Comparison of ENCODE assay signal across 29 mouse cellular contexts in the genomic region with DNA sequence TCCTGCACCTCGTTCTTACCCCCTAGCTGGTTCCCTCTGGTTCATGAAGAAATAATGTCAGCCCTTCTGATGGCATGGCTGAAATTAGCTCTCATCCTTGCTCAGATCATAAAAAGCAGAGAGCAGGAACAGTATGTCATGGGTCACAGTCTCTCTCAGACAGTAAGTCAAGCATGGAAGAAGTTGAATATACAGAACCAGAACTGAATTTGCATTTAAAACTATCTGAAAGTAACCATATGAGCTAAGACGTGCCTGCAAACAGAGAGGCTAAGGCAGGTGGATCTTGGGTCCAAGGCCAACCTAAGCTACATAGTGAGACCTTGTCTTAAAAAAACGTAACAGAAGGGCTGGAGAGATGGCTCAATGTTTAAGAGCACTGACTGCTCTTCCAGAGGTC. TPM values are rescaled to one million over a fixed set of nuclear protein-coding genes. Genes with fewer than 3 reads are reported as not detected.
DNase-seq lines count a peak whose midpoint lies in the region; ATAC-seq and TF ChIP-seq lines count a peak whose summit lies in the region.
"Had no signal": no experiment of that assay in that cellular context is flagged by ENCODE, and none has a peak within 500 bp of the region (broad histone marks: within the 10 kb centered on the region; RNA-seq: fewer than 3 reads in every experiment).

No protein-coding gene starts in this region.

- H3K36me3 ChIP-seq in hindbrain, embryonic 11.5 days (ENCODE audit: control insufficient read depth, insufficient read depth, low read length), result no peaks in the 10 kb centered on the region
- no peaks in the 10 kb centered on the region for H3K36me3 ChIP-seq in hindbrain, postnatal 0 days (ENCODE audit: insufficient read depth, low read length)
- no peaks in the 10 kb centered on the region for H3K36me3 ChIP-seq in neural tube, embryonic 11.5 days (ENCODE audit: control insufficient read depth, insufficient read depth, low read length)
- 0 out of 2 replicates have a peak, but pooled peaks cover 5% of the 10 kb centered on the region for H3K36me3 ChIP-seq in neural tube, embryonic 15.5 days
- H3K36me3 ChIP-seq in hindbrain, embryonic 13.5 days, result peaks cover 5% of the 10 kb centered on the region; the same call in 1 of the 2 replicates
- H3K36me3 ChIP-seq in neural tube, embryonic 13.5 days, result peaks cover 12% of the 10 kb centered on the region
- H3K36me3 ChIP-seq: G1E; lung, embryonic 15.5 days; stomach, embryonic 15.5 days had no signal

- 84% methylated on average over 3 of the region's 3 CpGs for WGBS in hindbrain, embryonic 11.5 days
- WGBS in hindbrain, postnatal 0 days, result 79% methylated on average over 3 of the region's 3 CpGs
- WGBS in neural tube, embryonic 11.5 days, result 80% methylated on average over 3 of the region's 3 CpGs
- WGBS in neural tube, embryonic 15.5 days, result 78% methylated on average over 3 of the region's 3 CpGs
- 76% methylated on average over 3 of the region's 3 CpGs for WGBS in hindbrain, embryonic 13.5 days
- WGBS in neural tube, embryonic 13.5 days, result 73% methylated on average over 3 of the region's 3 CpGs

- H3K9me3 ChIP-seq in hindbrain, embryonic 11.5 days (ENCODE audit: control insufficient read depth, low read length), result no peaks in the 10 kb centered on the region
- H3K9me3 ChIP-seq in hindbrain, postnatal 0 days (ENCODE audit: low read length), result no peaks in the 10 kb centered on the region
- no peaks in the 10 kb centered on the region for H3K9me3 ChIP-seq in neural tube, embryonic 11.5 days (ENCODE audit: control insufficient read depth, low read length)
- no peaks in the 10 kb centered on the region for H3K9me3 ChIP-seq in neural tube, embryonic 15.5 days (replicated peaks)
- H3K9me3 ChIP-seq in hindbrain, embryonic 13.5 days, result no peaks in the 10 kb centered on the region
- no peaks in the 10 kb centered on the region for H3K9me3 ChIP-seq in neural tube, embryonic 13.5 days
- H3K9me3 ChIP-seq: G1E; lung, embryonic 15.5 days; stomach, embryonic 15.5 days had no signal

- peak overlapping the region; percentile 94 for H3K27ac ChIP-seq in hindbrain, embryonic 11.5 days (ENCODE audit: low read depth, low read length)
- H3K27ac ChIP-seq in hindbrain, postnatal 0 days, result no peak overlapping the region; the same call in 1 of the 2 replicates
- H3K27ac ChIP-seq in neural tube, embryonic 11.5 days (ENCODE audit: low read depth, low read length), result peak overlapping the region; percentile 78; the same call in 1 of the 2 replicates
- no peak overlapping the region for H3K27ac ChIP-seq in neural tube, embryonic 15.5 days (replicated peaks)
- H3K27ac ChIP-seq in hindbrain, embryonic 13.5 days, result peak overlapping the region; percentile 92
- peak overlapping the region; percentile 91 for H3K27ac ChIP-seq in neural tube, embryonic 13.5 days (replicated peaks)
- H3K27ac ChIP-seq: liver, embryonic 14.5 days; lung, embryonic 15.5 days; stomach, embryonic 15.5 days had no signal

- no peak overlapping the region for H3K9ac ChIP-seq in hindbrain, embryonic 11.5 days (ENCODE audit: low read depth, low read length)
- H3K9ac ChIP-seq in hindbrain, postnatal 0 days (replicated peaks; ENCODE audit: low read length), result no peak overlapping the region
- H3K9ac ChIP-seq in neural tube, embryonic 11.5 days (ENCODE audit: low read length), result no peak overlapping the region
- no peak overlapping the region for H3K9ac ChIP-seq in neural tube, embryonic 15.5 days (replicated peaks)
- peak overlapping the region; percentile 43; the same call in 1 of the 2 replicates for H3K9ac ChIP-seq in hindbrain, embryonic 13.5 days
- peak overlapping the region; percentile 62; the same call in 1 of the 2 replicates for H3K9ac ChIP-seq in neural tube, embryonic 13.5 days
- H3K9ac ChIP-seq: liver, embryonic 14.5 days; lung, embryonic 15.5 days; stomach, embryonic 15.5 days had no signal

- no peak for TF ChIP-seq CTCF in hindbrain, postnatal 0 days (IDR thresholded peaks at IDR 0.05; ENCODE audit: low read depth)

- peaks cover 12% of the 10 kb centered on the region for H3K4me1 ChIP-seq in hindbrain, embryonic 11.5 days (replicated peaks; ENCODE audit: control insufficient read depth, insufficient read depth, low read length)
- peaks cover 41% of the 10 kb centered on the region for H3K4me1 ChIP-seq in hindbrain, postnatal 0 days (ENCODE audit: insufficient read depth, low read length)
- peaks cover 39% of the 10 kb centered on the region for H3K4me1 ChIP-seq in neural tube, embryonic 11.5 days (ENCODE audit: control insufficient read depth, insufficient read depth, low read length)
- H3K4me1 ChIP-seq in neural tube, embryonic 15.5 days, result peaks cover 75% of the 10 kb centered on the region
- peaks cover 74% of the 10 kb centered on the region for H3K4me1 ChIP-seq in hindbrain, embryonic 13.5 days (replicated peaks)
- H3K4me1 ChIP-seq in neural tube, embryonic 13.5 days (replicated peaks), result peaks cover 75% of the 10 kb centered on the region

- H3K27me3 ChIP-seq in hindbrain, embryonic 11.5 days (ENCODE audit: control insufficient read depth, insufficient read depth, low read length), result no peaks in the 10 kb centered on the region
- no peaks in the 10 kb centered on the region for H3K27me3 ChIP-seq in hindbrain, postnatal 0 days (ENCODE audit: insufficient read depth, low read length)
- no peaks in the 10 kb centered on the region for H3K27me3 ChIP-seq in neural tube, embryonic 11.5 days (ENCODE audit: control insufficient read depth, insufficient read depth, low read length)
- H3K27me3 ChIP-seq in neural tube, embryonic 15.5 days (replicated peaks), result no peaks in the 10 kb centered on the region
- H3K27me3 ChIP-seq in hindbrain, embryonic 13.5 days, result no peaks in the 10 kb centered on the region
- H3K27me3 ChIP-seq in neural tube, embryonic 13.5 days, result no peaks in the 10 kb centered on the region
- H3K27me3 ChIP-seq: lung, embryonic 15.5 days; stomach, embryonic 15.5 days had no signal

- H3K4me3 ChIP-seq in hindbrain, embryonic 11.5 days (ENCODE audit: low read depth, low read length), result no peak overlapping the region
- no peak overlapping the region for H3K4me3 ChIP-seq in hindbrain, postnatal 0 days (ENCODE audit: low read length)
- H3K4me3 ChIP-seq in neural tube, embryonic 11.5 days (ENCODE audit: low read depth, low read length), result no peak overlapping the region
- no peak overlapping the region for H3K4me3 ChIP-seq in neural tube, embryonic 15.5 days (replicated peaks)
- no peak overlapping the region for H3K4me3 ChIP-seq in hindbrain, embryonic 13.5 days
- H3K4me3 ChIP-seq in neural tube, embryonic 13.5 days, result no peak overlapping the region
- H3K4me3 ChIP-seq: erythroblast, embryonic 14.5 days; lung, embryonic 15.5 days; stomach, embryonic 15.5 days had no signal

- DNase-seq in hindbrain, embryonic 11.5 days (ENCODE audit: low spot score), result no peak
- no peak for DNase-seq in hindbrain, postnatal 0 days (ENCODE audit: low spot score)
- DNase-seq in neural tube, embryonic 11.5 days (ENCODE audit: low spot score), result no peak
- DNase-seq in embryo, embryonic 11 days, result no peak
- DNase-seq: adrenal gland, postnatal 36 days; cerebellum, adult 11-12 months; cerebellum, postnatal 25 days; gastrocnemius, postnatal 36 days; heart, postnatal 36 days; kidney, adult 8-10 months; kidney, postnatal 36 days; lung, postnatal 4 days; right cerebral cortex, postnatal 14 days; thymus, adult 18-20 months; thymus, postnatal 4 days had no signal

- H3K4me2 ChIP-seq in hindbrain, embryonic 11.5 days (replicated peaks; ENCODE audit: low read depth, low read length), result no peak overlapping the region
- no peak overlapping the region for H3K4me2 ChIP-seq in hindbrain, postnatal 0 days (ENCODE audit: low read depth, low read length)
- no peak overlapping the region for H3K4me2 ChIP-seq in neural tube, embryonic 11.5 days (ENCODE audit: low read depth)
- no peak overlapping the region for H3K4me2 ChIP-seq in neural tube, embryonic 15.5 days
- no peak overlapping the region for H3K4me2 ChIP-seq in hindbrain, embryonic 13.5 days
- H3K4me2 ChIP-seq in neural tube, embryonic 13.5 days, result peak overlapping the region; percentile 75; the same call in 1 of the 2 replicates
- H3K4me2 ChIP-seq: lung, embryonic 15.5 days; stomach, embryonic 15.5 days had no signal

- no peak for ATAC-seq in hindbrain, embryonic 11.5 days (ENCODE audit: low FRiP score)
- ATAC-seq in hindbrain, postnatal 0 days, result no peak
- ATAC-seq in neural tube, embryonic 11.5 days (ENCODE audit: insufficient read depth, low FRiP score, low TSS enrichment), result no peak
- ATAC-seq in neural tube, embryonic 15.5 days (ENCODE audit: low FRiP score), result no peak
- no peak for ATAC-seq in hindbrain, embryonic 13.5 days (ENCODE audit: low FRiP score)
- no peak for ATAC-seq in neural tube, embryonic 13.5 days (ENCODE audit: low read depth)
- ATAC-seq: CD4-positive, CD25-positive, alpha-beta regulatory T cell, adult 4 months; forebrain, embryonic 14.5 days had no signal

RNA-seq across cellular contexts. Expression of gene Map3k12, which starts 3.9 kb away (rescaled TPM):
- polyA plus RNA-seq in hindbrain, embryonic 11.5 days (2014; fragmentation: Nextera tagmentation; extraction: Ambion mirVana), result 21.2 and 23.8 TPM in 2 replicates
- total RNA-seq in hindbrain, postnatal 0 days (2014; rRNA removed), result 68.2 and 86.1 TPM in 2 replicates
- 41.2 and 42.0 TPM in 2 replicates for polyA plus RNA-seq in hindbrain, postnatal 0 days (2015; fragmentation: Nextera tagmentation; extraction: Ambion mirVana)
- polyA plus RNA-seq in neural tube, embryonic 11.5 days (2014; fragmentation: Nextera tagmentation; extraction: Ambion mirVana), result 24.8 and 26.1 TPM in 2 replicates
- polyA plus RNA-seq in neural tube, embryonic 15.5 days (2015; fragmentation: Nextera tagmentation; extraction: Ambion mirVana), result 49.1 and 57.4 TPM in 2 replicates
- polyA plus RNA-seq in hindbrain, embryonic 13.5 days (2015; fragmentation: Nextera tagmentation; extraction: Ambion mirVana), result 48.9 and 49.6 TPM in 2 replicates
- polyA plus RNA-seq in neural tube, embryonic 13.5 days (2015; fragmentation: Nextera tagmentation; extraction: Ambion mirVana), result 45.8 and 50.6 TPM in 2 replicates

RNA-seq across cellular contexts. Expression of gene Tarbp2, which starts 5.0 kb away (rescaled TPM):
- 85.2 and 86.3 TPM in 2 replicates for polyA plus RNA-seq in hindbrain, embryonic 11.5 days (2014; fragmentation: Nextera tagmentation; extraction: Ambion mirVana)
- 69.9 and 91.1 TPM in 2 replicates for total RNA-seq in hindbrain, postnatal 0 days (2014; rRNA removed)
- polyA plus RNA-seq in hindbrain, postnatal 0 days (2015; fragmentation: Nextera tagmentation; extraction: Ambion mirVana), result 97.2 and 99.5 TPM in 2 replicates
- polyA plus RNA-seq in neural tube, embryonic 11.5 days (2014; fragmentation: Nextera tagmentation; extraction: Ambion mirVana), result 103 and 105 TPM in 2 replicates
- 93.7 and 98.4 TPM in 2 replicates for polyA plus RNA-seq in neural tube, embryonic 15.5 days (2015; fragmentation: Nextera tagmentation; extraction: Ambion mirVana)
- polyA plus RNA-seq in hindbrain, embryonic 13.5 days (2015; fragmentation: Nextera tagmentation; extraction: Ambion mirVana), result 94.5 and 94.6 TPM in 2 replicates
- polyA plus RNA-seq in neural tube, embryonic 13.5 days (2015; fragmentation: Nextera tagmentation; extraction: Ambion mirVana), result 82.6 and 88.0 TPM in 2 replicates

RNA-seq across cellular contexts. Expression of gene Gm10337, which starts 9.5 kb away (rescaled TPM):
- polyA plus RNA-seq in hindbrain, embryonic 11.5 days (2014; fragmentation: Nextera tagmentation; extraction: Ambion mirVana), result 5.1 and 8.8 TPM in 2 replicates
- total RNA-seq in hindbrain, postnatal 0 days (2014; rRNA removed), result not detected in 2 replicates
- 2.7 and 7.3 TPM in 2 replicates for polyA plus RNA-seq in hindbrain, postnatal 0 days (2015; fragmentation: Nextera tagmentation; extraction: Ambion mirVana)
- 4.1 and 10.3 TPM in 2 replicates for polyA plus RNA-seq in neural tube, embryonic 11.5 days (2014; fragmentation: Nextera tagmentation; extraction: Ambion mirVana)
- polyA plus RNA-seq in neural tube, embryonic 15.5 days (2015; fragmentation: Nextera tagmentation; extraction: Ambion mirVana), result 6.2 and 6.4 TPM in 2 replicates
- polyA plus RNA-seq in hindbrain, embryonic 13.5 days (2015; fragmentation: Nextera tagmentation; extraction: Ambion mirVana), result 6.3 and 17.2 TPM in 2 replicates
- polyA plus RNA-seq in neural tube, embryonic 13.5 days (2015; fragmentation: Nextera tagmentation; extraction: Ambion mirVana), result 8.7 and 16.2 TPM in 2 replicates
- total RNA-seq: adrenal gland, postnatal 36 days; G1E; gastrocnemius, postnatal 36 days; heart, postnatal 36 days; layer of hippocampus, postnatal 10 days; left cerebral cortex, adult 8-10 months had no signal
- polyA plus RNA-seq: CD4-positive, CD25-positive, alpha-beta regulatory T cell, adult 4 months; erythroblast, embryonic 14.5 days; forebrain, embryonic 14.5 days; G1E; limb, embryonic 11.5 days; liver, embryonic 14.5 days; lung, embryonic 15.5 days; spleen, adult 2 months had no signal

RNA-seq across cellular contexts. Expression of gene Npff, which starts 11.7 kb away (rescaled TPM):
- 2.6 and 2.7 TPM in 2 replicates for polyA plus RNA-seq in hindbrain, embryonic 11.5 days (2014; fragmentation: Nextera tagmentation; extraction: Ambion mirVana)
- 4.6 and 13.9 TPM in 2 replicates for total RNA-seq in hindbrain, postnatal 0 days (2014; rRNA removed)
- 3.1 and 5.4 TPM in 2 replicates for polyA plus RNA-seq in hindbrain, postnatal 0 days (2015; fragmentation: Nextera tagmentation; extraction: Ambion mirVana)
- polyA plus RNA-seq in neural tube, embryonic 11.5 days (2014; fragmentation: Nextera tagmentation; extraction: Ambion mirVana), result 3.0 and 3.4 TPM in 2 replicates
- polyA plus RNA-seq in neural tube, embryonic 15.5 days (2015; fragmentation: Nextera tagmentation; extraction: Ambion mirVana), result 13.9 and 14.0 TPM in 2 replicates
- polyA plus RNA-seq in hindbrain, embryonic 13.5 days (2015; fragmentation: Nextera tagmentation; extraction: Ambion mirVana), result 6.1 and 7.1 TPM in 2 replicates
- 7.3 and 13.3 TPM in 2 replicates for polyA plus RNA-seq in neural tube, embryonic 13.5 days (2015; fragmentation: Nextera tagmentation; extraction: Ambion mirVana)

RNA-seq across cellular contexts. Expression of gene Pcbp2, which starts 42.7 kb away (rescaled TPM):
- 238 and 273 TPM in 2 replicates for polyA plus RNA-seq in hindbrain, embryonic 11.5 days (2014; fragmentation: Nextera tagmentation; extraction: Ambion mirVana)
- 151 and 157 TPM in 2 replicates for total RNA-seq in hindbrain, postnatal 0 days (2014; rRNA removed)
- polyA plus RNA-seq in hindbrain, postnatal 0 days (2015; fragmentation: Nextera tagmentation; extraction: Ambion mirVana), result 104 TPM in 2 replicates
- 220 and 232 TPM in 2 replicates for polyA plus RNA-seq in neural tube, embryonic 11.5 days (2014; fragmentation: Nextera tagmentation; extraction: Ambion mirVana)
- 117 and 143 TPM in 2 replicates for polyA plus RNA-seq in neural tube, embryonic 15.5 days (2015; fragmentation: Nextera tagmentation; extraction: Ambion mirVana)
- polyA plus RNA-seq in hindbrain, embryonic 13.5 days (2015; fragmentation: Nextera tagmentation; extraction: Ambion mirVana), result 148 and 150 TPM in 2 replicates
- 137 and 142 TPM in 2 replicates for polyA plus RNA-seq in neural tube, embryonic 13.5 days (2015; fragmentation: Nextera tagmentation; extraction: Ambion mirVana)

Comparison
In these comparisons a context has a peak if more than half of its experiments do, and no peak if none do; other contexts are left out.
1. H3K27ac ChIP-seq: peak in hindbrain, embryonic 11.5 days (single experiment), neural tube, embryonic 11.5 days (single experiment), hindbrain, embryonic 13.5 days (single experiment) and neural tube, embryonic 13.5 days (single experiment); none in hindbrain, postnatal 0 days (single experiment) and neural tube, embryonic 15.5 days (single experiment).
2. H3K9ac ChIP-seq: peak in hindbrain, embryonic 13.5 days (single experiment) and neural tube, embryonic 13.5 days (single experiment); none in hindbrain, embryonic 11.5 days (single experiment), hindbrain, postnatal 0 days (single experiment), neural tube, embryonic 11.5 days (single experiment) and neural tube, embryonic 15.5 days (single experiment).